In the genomic region with DNA sequence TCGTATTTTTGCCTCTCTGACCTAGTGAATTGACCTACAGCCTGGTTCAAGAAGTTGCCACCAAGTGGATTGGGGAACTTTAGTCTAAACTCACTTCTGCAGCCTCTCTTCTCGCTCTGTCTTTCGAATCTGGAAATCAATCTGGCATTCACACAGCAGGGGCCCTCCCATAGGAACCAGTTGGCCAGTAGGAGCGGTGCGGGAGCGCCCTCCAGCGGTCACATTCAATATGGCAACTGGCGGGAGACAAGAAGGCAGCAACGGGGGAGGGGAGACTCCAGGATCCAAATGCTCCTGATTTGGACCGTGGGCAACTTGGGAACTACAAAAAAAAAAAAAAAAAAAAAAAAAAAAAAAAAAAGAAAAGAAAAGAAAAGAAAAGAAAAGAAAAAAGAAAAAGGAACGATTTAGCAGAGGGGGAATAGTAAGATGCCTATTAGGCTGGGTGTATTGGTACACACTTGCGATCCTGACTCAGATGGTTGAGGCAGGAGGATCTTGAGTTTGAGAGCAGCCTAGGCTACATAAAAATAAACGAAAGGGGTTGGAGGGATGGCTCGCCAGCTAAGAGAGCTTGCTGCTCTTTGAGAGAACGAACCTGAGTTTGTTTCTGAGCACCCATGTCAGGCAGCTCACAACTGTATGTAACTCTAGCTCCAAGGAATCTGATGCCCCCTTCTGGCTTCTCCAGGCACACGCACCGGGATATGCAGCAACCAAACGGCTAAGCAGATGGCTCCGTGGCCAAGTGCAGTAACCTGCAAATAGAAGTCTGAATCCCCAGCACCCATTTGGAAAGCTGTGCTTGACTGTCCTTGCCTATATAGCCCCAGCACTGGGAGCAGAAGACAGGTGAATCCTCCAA, we compare ENCODE assay signal across 8 mouse cellular contexts. TPM values are rescaled to one million over a fixed set of nuclear protein-coding genes. Genes with fewer than 3 reads are reported as not detected.
DNase-seq lines count a peak whose midpoint lies in the region; ATAC-seq lines count a peak whose summit lies in the region.

No protein-coding gene starts in this region.

- intact Hi-C loops in gastrocnemius, postnatal 14 days (cut with DNase I; ENCODE audit: low total_unique reads), result loop anchor here (5.0 to 10.0 kb wide), 3 partner anchors 70 to 200 kb away; no protein-coding TSS in a partner anchor
- intact Hi-C loops in left cerebral cortex, postnatal 14 days (cut with DNase I), result loop anchor here (1.0 to 5.0 kb wide), 3 partner anchors 40 to 196 kb away; no protein-coding TSS in a partner anchor

- no peak for ATAC-seq in intestine, embryonic 14.5 days (replicated peaks; ENCODE audit: low FRiP score, low TSS enrichment, low read depth)
- ATAC-seq in activated CD4-positive, CD25-positive, alpha-beta regulatory T cell, adult 4 months, result no peak

- H3K36me3 ChIP-seq in intestine, embryonic 14.5 days (ENCODE audit: control insufficient read depth, insufficient read depth, low read length), result no peaks in the 10 kb centered on the region
- H3K36me3 ChIP-seq in midbrain, embryonic 10.5 days, result no peaks in the 10 kb centered on the region

- H3K27ac ChIP-seq in intestine, embryonic 14.5 days (ENCODE audit: low read depth), result 0 out of 2 replicates have a peak overlapping the region, but pooled peaks have one; percentile 16
- H3K27ac ChIP-seq in midbrain, embryonic 10.5 days (replicated peaks), result peak overlapping the region; percentile 99

- peak; percentile 84 for DNase-seq in T-cell, adult 2 months (ENCODE audit: low spot score)
- peak; percentile 97 to 99 for DNase-seq in cerebellum, postnatal 36 days
- DNase-seq in gastrocnemius, postnatal 14 days, result peak; percentile 93
- DNase-seq in intestine, embryonic 14.5 days (ENCODE audit: low spot score), result peak; percentile 100
- DNase-seq in left cerebral cortex, postnatal 14 days (ENCODE audit: low spot score in 2 of 2), result peak; percentile 97 to 99
- DNase-seq in midbrain, embryonic 10.5 days (ENCODE audit: low spot score), result peak; percentile 96
- peak; percentile 89 for DNase-seq in skeletal muscle tissue, adult 2 months (ENCODE audit: low read depth, low spot score)

- peaks cover 41% of the 10 kb centered on the region for H3K4me1 ChIP-seq in intestine, embryonic 14.5 days (replicated peaks; ENCODE audit: control insufficient read depth, insufficient read depth, low read length)
- H3K4me1 ChIP-seq in midbrain, embryonic 10.5 days, result peaks cover 79% of the 10 kb centered on the region

- H3K27me3 ChIP-seq in intestine, embryonic 14.5 days (replicated peaks; ENCODE audit: control insufficient read depth, insufficient read depth, low read length), result no peaks in the 10 kb centered on the region
- H3K27me3 ChIP-seq in midbrain, embryonic 10.5 days (ENCODE audit: low read depth, poor library complexity, severe bottlenecking), result peaks cover 34% of the 10 kb centered on the region

- H3K4me2 ChIP-seq in intestine, embryonic 14.5 days (ENCODE audit: low read length), result no peak overlapping the region

- 8% methylated on average over 19 of the region's 19 CpGs for WGBS in intestine, embryonic 14.5 days
- 8% methylated on average over 19 of the region's 19 CpGs for WGBS in midbrain, embryonic 10.5 days

- H3K9ac ChIP-seq in intestine, embryonic 14.5 days (ENCODE audit: low read length), result no peak overlapping the region

- no peak overlapping the region for H3K4me3 ChIP-seq in intestine, embryonic 14.5 days (ENCODE audit: low read depth, low read length)
- H3K4me3 ChIP-seq in midbrain, embryonic 10.5 days, result peak overlapping the region; percentile 66

- no peaks in the 10 kb centered on the region for H3K9me3 ChIP-seq in intestine, embryonic 14.5 days (ENCODE audit: control insufficient read depth, low read length)
- H3K9me3 ChIP-seq in midbrain, embryonic 10.5 days (replicated peaks), result no peaks in the 10 kb centered on the region

RNA-seq across cellular contexts. Expression of a gene that starts 40.5 kb away (rescaled TPM):
- total RNA-seq in gastrocnemius, postnatal 14 days (2021), result 100 to 1,000 TPM; 308 to 391 TPM
- polyA plus RNA-seq in intestine, embryonic 14.5 days (2014; fragmentation: Nextera tagmentation; extraction: Ambion mirVana), result 2,797 and 3,021 TPM in 2 replicates
- total RNA-seq in left cerebral cortex, postnatal 14 days (2021), result 1,000 to 10,000 TPM; 1,748 to 1,778 TPM
- polyA plus RNA-seq in midbrain, embryonic 10.5 days (2016; fragmentation: Nextera tagmentation; extraction: Ambion mirVana), result 2,836 and 2,964 TPM in 2 replicates
- 1,000 to 10,000 TPM; 2,904 to 3,852 TPM for polyA plus RNA-seq in activated CD4-positive, CD25-positive, alpha-beta regulatory T cell, adult 4 months (2017; shearing (Covaris generic))

RNA-seq across cellular contexts. Expression of a gene that starts 53.5 kb away (rescaled TPM):
- under 1 TPM; 0.16 to 0.39 TPM for total RNA-seq in gastrocnemius, postnatal 14 days (2021)
- 0.12 and 0.65 TPM in 2 replicates for polyA plus RNA-seq in intestine, embryonic 14.5 days (2014; fragmentation: Nextera tagmentation; extraction: Ambion mirVana)
- total RNA-seq in left cerebral cortex, postnatal 14 days (2021), result under 1 TPM in 1 of 2 experiments, not detected in 1; 0.80 TPM
- polyA plus RNA-seq in midbrain, embryonic 10.5 days (2016; fragmentation: Nextera tagmentation; extraction: Ambion mirVana), result 0.61 and 0.62 TPM in 2 replicates
- 1 to 10 TPM in 1 of 2 experiments, under 1 TPM in 1; 0.47 to 1.1 TPM for polyA plus RNA-seq in activated CD4-positive, CD25-positive, alpha-beta regulatory T cell, adult 4 months (2017; shearing (Covaris generic))
